Mouse (Mus musculus) adipocyte (in vitro differentiated cells): ENCODE measurements around the gene Ccr3.
A peak's percentile ranks its signal among the peaks of the same experiment; 100 is the strongest.
"Not testable (repeated sequence)": the region's sequence is repeated elsewhere in the genome, so short reads cannot be mapped to it uniquely, and the experiment has no call there.

Experiments used
- DNase-seq: peaks from one replicate; pipeline ENCODE4 v3.0.0-alpha.2; 2016; ENCODE audit warnings: low spot score

Ccr3 gene

GRCm38 (mm10) chr9:124021672-124022071 is at the start of gene Ccr3:
Gene Ccr3, plus strand, starts transcription at chr9:124021972.
- DNase-seq: no peak

DNA sequence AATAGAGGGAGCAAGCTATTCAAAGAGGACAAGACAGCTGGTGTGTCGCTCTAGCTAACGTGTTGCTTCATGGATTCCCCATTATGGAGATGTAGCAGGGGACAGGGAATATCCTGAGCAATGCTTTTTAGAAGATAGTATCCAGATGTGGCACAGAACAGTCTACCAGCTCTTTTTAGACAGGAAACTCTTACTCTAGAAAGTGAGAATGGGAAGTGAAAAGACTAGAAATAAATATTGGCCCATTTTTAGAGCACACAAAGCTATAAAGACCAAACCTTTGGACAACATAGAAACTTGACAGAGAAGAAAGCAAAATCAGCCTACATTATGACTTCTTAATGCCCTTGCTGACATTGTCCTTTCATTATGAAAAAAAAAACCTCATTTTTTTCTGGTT is 46.1 kb upstream of the Ccr3 start:
- no peak for DNase-seq

GRCm38 (mm10) chr9:123976876-123977663 is 44.7 kb upstream of the Ccr3 start:
- no peak for DNase-seq

- no peak for DNase-seq
Observed at GRCm38 (mm10) chr9:123978308-123978707, 43.5 kb upstream of the Ccr3 start, which contains the start of gene Ccr1l1. Gene Ccr1l1, minus strand, starts transcription at chr9:123978408.

- not testable (repeated sequence) for DNase-seq
Observed at GRCm38 (mm10) chr9:123980858-123981475, 40.8 kb upstream of the Ccr3 start.

- DNase-seq: no peak
Observed at GRCm38 (mm10) chr9:123981909-123982308, 39.9 kb upstream of the Ccr3 start.

GRCm38 (mm10) chr9:123982720-123983119 is 39.1 kb upstream of the Ccr3 start:
- DNase-seq: no peak

DNA sequence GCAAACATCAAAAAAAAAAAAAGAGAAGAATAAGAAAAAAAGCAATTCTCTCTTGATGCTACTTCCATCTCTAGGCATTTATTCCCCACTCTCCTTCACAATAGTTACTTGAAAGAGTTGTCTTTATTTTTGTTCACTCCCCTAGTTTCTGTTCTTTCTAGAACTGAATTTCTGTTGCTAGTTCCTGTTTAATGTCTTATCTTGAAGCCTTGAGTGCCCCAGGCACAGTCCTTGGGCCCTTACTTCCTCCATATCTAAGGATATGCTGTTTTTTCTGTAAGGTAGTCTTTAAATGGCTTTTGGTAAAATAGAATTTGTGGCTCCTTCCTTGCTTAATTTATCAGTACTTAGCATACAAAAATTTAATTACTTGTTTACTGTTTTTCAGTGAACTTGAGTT is 36.8 kb upstream of the Ccr3 start:
- no peak for DNase-seq

- no peak for DNase-seq
Observed at GRCm38 (mm10) chr9:123986217-123986616, 35.6 kb upstream of the Ccr3 start.

DNA sequence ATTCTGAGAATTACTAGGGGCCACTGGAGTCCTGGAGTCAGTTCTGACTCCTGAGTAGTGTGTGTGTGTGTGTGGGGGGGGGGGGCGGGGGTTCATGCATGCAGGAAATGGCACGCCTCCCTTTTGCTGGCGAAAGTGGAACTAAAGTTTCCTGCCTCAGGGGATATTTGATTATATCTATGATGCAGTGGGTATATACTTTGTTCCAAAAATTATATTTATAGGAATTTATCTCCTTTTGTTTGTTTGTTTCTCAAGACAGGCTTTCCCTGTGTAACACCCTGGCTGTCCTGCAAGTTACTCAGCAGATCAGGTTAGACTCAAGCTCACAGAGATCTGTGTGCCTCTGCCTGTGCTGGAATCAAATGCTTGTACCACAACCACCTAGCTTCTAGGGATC is 32.1 kb upstream of the Ccr3 start:
- DNase-seq: no peak

DNA sequence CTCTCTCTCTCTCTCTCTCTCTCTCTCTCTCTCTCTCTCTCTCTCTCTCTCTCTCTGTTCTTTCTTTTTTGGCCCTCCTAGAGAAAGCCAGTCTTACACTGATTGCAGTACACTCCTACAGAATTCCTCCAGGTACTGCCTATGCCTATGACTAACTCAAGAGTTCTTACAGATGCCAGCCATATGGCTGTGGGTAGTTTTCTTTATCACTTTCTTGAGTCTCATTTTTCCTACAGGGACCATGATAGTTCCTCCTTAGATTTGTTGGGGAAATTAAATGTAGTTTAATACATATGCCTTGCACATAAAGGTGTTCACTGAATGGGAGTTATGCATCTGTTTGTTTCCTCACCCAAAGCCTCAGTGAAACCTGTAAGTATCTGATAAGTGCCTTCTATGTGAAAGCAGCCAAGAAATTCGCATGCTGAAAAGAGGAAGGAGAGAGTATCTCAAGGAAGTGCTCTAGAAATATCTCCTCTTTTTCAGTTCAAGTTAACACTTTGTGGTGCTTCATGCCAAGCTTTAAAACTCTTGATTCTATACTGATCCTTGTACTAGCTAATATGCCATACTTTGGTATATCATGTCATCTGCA is 30.4 kb upstream of the Ccr3 start:
- no peak for DNase-seq

DNA sequence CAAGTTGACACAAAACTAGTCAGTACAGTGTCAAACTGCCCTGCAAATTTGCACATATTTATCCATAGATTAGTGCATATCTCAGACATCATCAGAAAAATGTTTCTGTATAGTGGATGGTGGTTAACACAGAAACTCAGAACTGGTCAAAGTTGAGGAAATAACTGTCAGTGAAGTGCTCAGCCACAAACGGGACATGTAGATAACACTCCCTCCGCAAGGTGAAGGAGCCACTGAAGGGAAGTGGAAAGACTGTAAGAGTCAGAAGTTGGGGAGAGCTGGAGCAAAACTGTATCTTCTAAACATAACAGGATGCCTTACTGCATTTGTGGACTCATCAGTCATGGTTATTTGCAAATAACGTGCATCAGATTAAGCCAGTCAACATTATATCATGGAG is 24.1 kb upstream of the Ccr3 start:
- no peak for DNase-seq

- DNase-seq: no peak
Observed at GRCm38 (mm10) chr9:123999784-124000183, 22.0 kb upstream of the Ccr3 start.

GRCm38 (mm10) chr9:124012691-124013090 is 9.1 kb upstream of the Ccr3 start:
- DNase-seq: no peak

DNA sequence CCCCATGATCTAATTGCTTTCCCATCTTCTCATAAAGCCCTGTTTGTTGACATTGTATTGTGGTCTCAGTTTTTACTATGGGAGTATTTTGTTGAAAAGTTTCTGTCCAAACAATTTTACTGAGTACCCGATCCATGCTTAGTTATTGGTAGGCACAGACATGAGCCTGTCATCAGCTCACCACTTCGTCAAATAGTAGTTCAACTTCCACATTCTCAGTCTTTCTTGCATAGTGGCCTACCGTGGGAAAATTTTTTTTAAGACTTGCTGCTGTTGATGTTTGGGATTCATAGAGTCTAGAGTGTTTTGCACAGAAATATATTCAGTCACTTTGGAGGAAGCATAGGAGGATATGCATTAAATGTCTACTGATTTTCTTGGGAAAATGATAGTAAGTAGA is 8.5 kb upstream of the Ccr3 start:
- DNase-seq: no peak

- no peak for DNase-seq
Observed at GRCm38 (mm10) chr9:124014985-124015652, 6.7 kb upstream of the Ccr3 start.

DNA sequence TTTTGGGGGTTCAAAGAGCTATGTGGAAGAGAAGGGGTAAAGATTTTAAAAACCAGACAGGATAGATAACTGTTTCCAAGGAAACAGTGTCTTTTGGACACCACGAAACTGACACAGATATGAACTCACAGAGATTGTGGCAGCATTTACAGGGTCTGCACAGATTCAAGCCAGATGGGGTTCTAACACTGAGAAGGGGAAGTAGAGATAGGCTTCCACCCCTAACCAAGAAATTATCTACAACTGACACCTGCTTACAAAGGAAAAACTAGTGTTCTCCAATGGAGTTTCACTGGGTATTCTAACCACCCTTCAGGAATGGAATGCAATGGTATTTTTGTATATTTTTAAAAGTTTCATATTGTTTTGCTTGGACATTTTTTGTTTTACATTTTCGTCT is 5.7 kb upstream of the Ccr3 start:
- no peak for DNase-seq

DNA sequence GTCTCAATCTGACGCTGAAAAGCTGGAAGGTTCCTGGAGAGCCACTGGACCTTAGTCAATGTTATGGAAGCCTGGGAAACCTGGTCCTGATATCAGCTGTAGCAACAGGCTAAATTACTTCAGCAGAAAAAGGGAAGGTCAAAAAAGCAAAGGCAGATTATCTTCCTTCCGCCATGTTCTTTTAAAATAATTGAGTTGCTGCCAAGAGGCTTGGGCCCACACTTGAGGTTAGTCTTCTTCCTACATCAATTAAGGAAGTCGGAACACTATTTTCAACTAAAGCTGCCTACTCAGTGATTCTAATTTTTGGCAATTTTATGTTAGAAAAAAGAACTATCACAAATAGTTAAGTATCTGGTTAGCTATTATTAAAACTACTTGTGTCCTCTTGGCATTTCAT is 1.9 kb upstream of the Ccr3 start:
- DNase-seq: no peak

GRCm38 (mm10) chr9:124033345-124033744 is 11.6 kb downstream of the Ccr3 start:
- DNase-seq: no peak

- DNase-seq: peak; percentile 64
Observed at GRCm38 (mm10) chr9:124037707-124038106, 15.9 kb downstream of the Ccr3 start.

GRCm38 (mm10) chr9:124038158-124038582 is 16.4 kb downstream of the Ccr3 start:
- no peak for DNase-seq

DNA sequence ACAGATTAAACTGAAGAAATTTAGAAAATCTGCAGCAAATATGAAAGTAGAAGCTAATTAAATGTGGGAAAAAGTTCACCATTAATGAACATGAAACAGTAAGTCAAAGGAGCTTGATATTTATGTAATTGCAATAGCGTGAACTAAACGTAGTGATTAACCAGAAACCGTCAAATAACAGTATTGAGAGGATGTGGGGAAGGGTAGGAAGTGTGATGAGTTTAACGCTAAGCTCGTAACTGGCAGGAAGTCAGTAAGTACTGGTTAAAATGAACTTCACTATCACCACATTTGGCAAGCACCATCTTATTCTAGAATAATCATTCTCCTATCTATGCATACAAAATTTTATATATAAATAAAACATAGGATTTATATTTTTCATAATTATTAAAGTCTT is 17.2 kb downstream of the Ccr3 start:
- DNase-seq: no peak

GRCm38 (mm10) chr9:124040932-124041331 is 19.2 kb downstream of the Ccr3 start:
- DNase-seq: no peak
